Mouse (Mus musculus): Measurements from ENCODE around the gene Hcar1.

- TF ChIP-seq CTCF (IDR thresholded peaks at IDR 0.05; ENCODE audit: low read depth), result no peak
- no peak for TF ChIP-seq EP300 (IDR thresholded peaks at IDR 0.05; ENCODE audit: low read depth)
These were observed 17.2 kb downstream of the Hcar1 start for GRCm38 (mm10) chr5:123862374-123863350.

All from heart, postnatal 0 days (tissue).